Mouse (Mus musculus) testis, adult 2 months (tissue): Measurements from ENCODE around the gene Slc43a1. TPM values are rescaled to one million over a fixed set of nuclear protein-coding genes. Genes with fewer than 3 reads are reported as not detected.

Experiments used
- H3K27ac ChIP-seq: fragments of 200-500 bp; 2 replicates; pipeline ENCODE4 v1.5.1; 2012; ENCODE audit warnings: low read depth, low read length; ENCODE audit not compliant: control insufficient read depth, insufficient read depth
- H3K27me3 ChIP-seq: fragments of 200-500 bp; 2 replicates; pipeline ENCODE4 v1.6.1; 2012; ENCODE audit warnings: mild to moderate bottlenecking, low read length, moderate library complexity; ENCODE audit not compliant: control insufficient read depth, insufficient read depth
- H3K36me3 ChIP-seq: fragments of 200-500 bp; 2 replicates; pipeline ENCODE4 v1.6.1; 2012; ENCODE audit warnings: mild to moderate bottlenecking, low read length; ENCODE audit not compliant: control insufficient read depth, insufficient read depth
- H3K4me1 ChIP-seq: fragments of 200-500 bp; 2 replicates; pipeline ENCODE4 v1.6.1; 2012; ENCODE audit warnings: low read length; ENCODE audit not compliant: control insufficient read depth, insufficient read depth
- H3K4me3 ChIP-seq: fragments of 200-500 bp; 2 replicates; pipeline ENCODE4 v1.5.1; 2012; ENCODE audit warnings: low read depth, mild to moderate bottlenecking, low read length, moderate library complexity, mixed read lengths; ENCODE audit not compliant: control insufficient read depth
- CTCF ChIP-seq: fragments of 200-500 bp; IDR thresholded peaks from 2 replicates; pipeline ENCODE4 v1.5.1; 2012; ENCODE audit warnings: low read depth, mild to moderate bottlenecking, inconsistent platforms, low read length, moderate library complexity; ENCODE audit not compliant: control insufficient read depth, insufficient read depth, insufficient replicate concordance
- POLR2A ChIP-seq: fragments of 200-500 bp; IDR thresholded peaks from 2 replicates; pipeline ENCODE4 v1.6.1; 2012; ENCODE audit warnings: low read depth, mild to moderate bottlenecking, inconsistent platforms, low read length, moderate library complexity; ENCODE audit not compliant: control insufficient read depth
- polyA plus RNA-seq: library from polyadenylated mRNA; depleted of rRNA; stranded (reverse); fragments of >200 nt; gene quantifications from 2 replicates; pipeline ENCODE4 v1.2.3, GENCODE M21; 2012

The Slc43a1 gene
- polyA plus RNA-seq, 1 experiment = 0.63 TPM

DNA sequence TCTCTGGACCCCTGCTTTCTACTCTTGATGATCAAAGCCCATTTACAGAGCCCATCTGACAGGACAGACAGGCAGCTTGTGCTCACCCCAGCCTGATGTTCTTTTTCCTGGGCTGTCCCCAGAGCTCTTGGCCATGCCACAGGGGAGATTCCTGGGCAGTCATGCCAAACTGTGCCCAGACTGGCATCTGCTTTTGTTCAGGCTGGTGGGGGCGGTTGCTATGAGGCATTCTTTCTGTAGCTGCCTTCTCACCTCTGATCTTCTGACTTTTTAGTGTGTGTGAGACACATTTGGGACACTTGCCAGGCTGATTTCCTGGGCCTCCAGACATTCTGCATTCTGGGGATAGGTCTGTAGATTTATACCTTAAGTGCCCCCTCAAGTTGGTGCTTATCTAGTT lies 19.9 kb downstream of the Slc43a1 start:
- no peaks in the 10 kb centered on the region for H3K36me3 ChIP-seq
- no peak overlapping the region for H3K4me3 ChIP-seq
- H3K27ac ChIP-seq = no peak overlapping the region
- H3K27me3 ChIP-seq = no peaks in the 10 kb centered on the region
- no peak for TF ChIP-seq CTCF
- no peak for TF ChIP-seq POLR2A
- H3K4me1 ChIP-seq = no peaks in the 10 kb centered on the region

DNA sequence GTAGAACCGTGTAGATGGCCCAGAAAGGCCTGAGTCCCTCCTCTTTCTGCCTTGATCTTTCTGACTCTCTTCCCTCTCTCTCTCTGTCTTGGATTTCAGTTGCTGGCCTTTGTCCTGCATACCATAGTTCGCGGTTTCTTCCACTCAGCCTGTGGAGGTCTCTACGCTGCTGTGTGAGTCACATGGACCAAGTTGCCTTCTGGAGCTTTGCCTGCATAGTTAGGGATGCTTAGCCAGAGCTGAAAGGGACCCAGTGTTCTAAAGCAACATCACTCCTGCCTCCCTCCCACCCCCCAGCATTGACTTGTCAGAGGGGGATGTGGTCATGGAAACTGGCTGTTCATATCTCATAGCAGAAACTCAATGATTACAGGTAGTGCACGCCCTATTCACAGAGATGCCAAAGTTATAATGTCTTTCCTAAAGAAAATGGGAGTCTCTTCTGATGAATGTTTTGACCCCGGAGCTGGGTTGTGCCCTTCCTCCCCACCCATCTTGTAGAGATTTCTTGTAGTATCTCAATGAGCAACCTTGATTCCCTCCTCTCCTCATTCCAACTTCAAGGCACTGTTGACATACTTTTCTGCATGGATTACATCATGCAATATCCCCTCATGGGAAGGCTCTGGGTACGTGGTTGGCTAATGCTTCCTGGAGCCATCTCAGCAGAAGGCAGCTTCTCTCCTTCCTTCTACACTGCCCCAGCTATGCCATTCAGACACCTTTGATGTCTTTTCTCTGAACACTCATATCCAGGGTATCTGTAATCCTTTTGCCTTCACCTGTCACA lies 21.5 kb downstream of the Slc43a1 start:
- Histone ChIP-seq H3K36me3 (no peaks in the 10 kb centered on the region), H3K27me3 (no peaks in the 10 kb centered on the region), H3K4me3 (no peak overlapping the region), H3K27ac (no peak overlapping the region), H3K4me1 (no peaks in the 10 kb centered on the region)
- TF ChIP-seq CTCF = no peak
- no peak for TF ChIP-seq POLR2A

DNA sequence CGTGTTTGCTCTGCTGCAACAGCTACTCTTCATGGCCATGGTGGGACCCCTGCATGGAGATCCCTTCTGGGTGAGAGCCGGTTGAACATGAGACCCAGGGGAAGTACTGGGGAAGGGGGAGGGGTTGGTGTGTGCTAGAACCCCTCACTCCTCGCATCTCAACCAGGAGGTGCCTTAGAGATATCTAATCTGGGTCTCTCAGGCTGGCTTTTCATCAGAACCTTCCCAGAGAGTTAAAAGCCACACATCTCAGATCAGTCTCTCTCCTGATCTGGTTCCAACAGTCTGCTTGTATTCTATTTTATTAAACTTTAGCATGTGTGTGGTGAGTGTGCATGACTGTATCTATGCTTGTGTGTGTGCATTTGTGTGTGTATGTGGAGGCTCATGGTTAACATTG lies 22.8 kb downstream of the Slc43a1 start:
- Histone ChIP-seq H3K27me3 (no peaks in the 10 kb centered on the region), H3K4me1 (peaks cover 4% of the 10 kb centered on the region), H3K36me3 (no peaks in the 10 kb centered on the region), H3K27ac (no peak overlapping the region), H3K4me3 (no peak overlapping the region)
- TF ChIP-seq POLR2A = no peak
- TF ChIP-seq CTCF = no peak

DNA sequence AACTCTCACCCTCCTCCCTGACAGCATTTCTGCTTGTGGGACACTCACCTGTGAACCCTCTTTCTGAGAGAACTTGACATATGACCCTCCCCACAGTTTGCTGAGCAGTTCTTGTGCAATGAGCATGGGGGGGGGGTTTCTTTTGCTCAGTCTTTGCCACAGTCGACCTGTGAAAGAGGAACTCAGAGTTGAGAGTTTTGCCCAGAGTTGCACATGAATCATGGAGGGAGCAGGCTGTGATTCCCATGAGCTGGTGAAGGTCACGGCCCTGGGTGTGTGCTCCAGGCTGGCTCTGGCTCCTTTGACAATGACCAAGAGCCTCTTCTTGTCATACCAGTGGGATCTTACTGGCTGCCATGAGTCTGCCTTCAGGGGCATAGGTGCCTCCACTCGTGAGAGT lies 23.6 kb downstream of the Slc43a1 start:
- H3K4me1 ChIP-seq = peaks cover 4% of the 10 kb centered on the region
- H3K27me3 ChIP-seq = no peaks in the 10 kb centered on the region
- H3K27ac ChIP-seq = no peak overlapping the region
- H3K36me3 ChIP-seq = no peaks in the 10 kb centered on the region
- TF ChIP-seq CTCF = no peak
- TF ChIP-seq POLR2A = no peak
- H3K4me3 ChIP-seq = no peak overlapping the region

DNA sequence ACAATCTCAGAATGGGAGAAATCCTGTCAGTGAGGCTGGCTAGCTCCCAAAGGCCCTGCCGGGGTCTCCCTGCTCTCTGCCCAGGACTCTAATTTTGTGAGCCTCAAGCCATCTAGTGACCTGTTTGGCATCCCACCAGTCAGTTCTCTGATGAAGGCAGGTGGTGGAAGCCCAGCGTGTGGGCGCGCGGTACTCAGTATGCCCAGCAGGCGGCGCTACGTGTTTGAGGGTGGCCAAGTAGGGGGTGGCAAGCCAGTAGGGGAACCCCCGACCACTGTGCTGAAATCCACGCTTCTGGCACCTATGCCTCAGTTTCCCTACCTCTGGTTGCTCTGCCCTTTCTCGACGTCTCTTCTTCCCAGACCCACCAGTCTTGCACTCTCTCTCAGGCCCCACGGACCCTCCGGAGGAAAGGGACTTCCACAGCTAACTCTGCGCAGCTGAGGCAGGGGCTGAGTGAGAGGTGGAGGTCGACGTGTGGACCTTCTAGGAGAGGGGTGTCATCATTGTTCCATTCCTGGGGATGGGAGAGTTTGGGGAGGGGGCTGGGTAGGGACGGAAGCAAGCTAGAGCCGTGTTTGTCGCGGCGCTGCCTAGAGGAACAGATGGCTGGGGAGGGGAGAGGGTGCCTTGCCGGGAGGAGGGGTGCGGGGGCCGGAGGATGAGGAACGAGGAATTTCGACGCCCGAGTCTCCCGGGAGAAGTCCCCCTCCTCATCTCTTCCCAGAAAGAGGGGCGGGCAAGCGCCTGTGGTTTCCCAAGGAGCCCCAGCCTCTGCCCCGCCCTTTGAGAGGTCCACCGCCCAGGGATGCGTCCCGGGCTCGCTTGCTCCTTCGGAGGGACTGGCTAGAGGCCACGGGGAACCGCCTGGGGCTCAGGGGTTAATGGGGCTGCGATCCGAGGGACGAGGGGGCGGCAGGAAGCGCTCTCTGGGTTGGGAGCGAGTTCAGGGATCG lies 27.2 kb downstream of the Slc43a1 start:
- H3K27me3 ChIP-seq = no peaks in the 10 kb centered on the region

DNA sequence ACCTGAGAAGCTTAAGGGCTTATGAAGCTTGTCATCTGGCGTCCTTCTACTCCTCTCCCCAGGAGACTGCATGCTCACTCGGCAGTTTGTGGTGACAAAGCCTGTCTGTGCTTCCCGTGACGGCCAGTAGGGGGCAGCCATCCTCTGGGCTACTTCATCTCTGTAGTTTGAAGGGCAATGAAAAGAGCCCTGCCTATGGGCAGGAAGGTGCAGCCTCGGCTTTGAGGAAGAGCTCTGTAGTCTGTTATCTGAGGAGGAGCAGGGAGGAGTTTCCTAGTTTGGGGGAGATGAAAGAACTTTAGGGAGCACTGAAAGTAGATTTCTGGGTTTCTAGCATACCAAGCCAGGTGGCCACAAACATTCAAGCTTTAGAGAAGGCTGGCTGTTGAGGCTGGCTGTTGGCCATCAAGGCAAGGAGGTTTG lies 29.9 kb downstream of the Slc43a1 start:
- TF ChIP-seq CTCF (peak; percentile 92), POLR2A (no peak)
- Histone ChIP-seq H3K4me1 (peaks cover 24% of the 10 kb centered on the region), H3K4me3 (no peak overlapping the region), H3K27ac (no peak overlapping the region), H3K27me3 (no peaks in the 10 kb centered on the region), H3K36me3 (no peaks in the 10 kb centered on the region)

More for the DNA sequence above, 27.2 kb downstream of the Slc43a1 start:
- H3K36me3 ChIP-seq = no peaks in the 10 kb centered on the region
- peak overlapping the region; percentile 57 for H3K4me3 ChIP-seq
- TF ChIP-seq CTCF = peak; percentile 82
- TF ChIP-seq POLR2A = no peak
- peaks cover 8% of the 10 kb centered on the region for H3K4me1 ChIP-seq
- no peak overlapping the region for H3K27ac ChIP-seq

DNA sequence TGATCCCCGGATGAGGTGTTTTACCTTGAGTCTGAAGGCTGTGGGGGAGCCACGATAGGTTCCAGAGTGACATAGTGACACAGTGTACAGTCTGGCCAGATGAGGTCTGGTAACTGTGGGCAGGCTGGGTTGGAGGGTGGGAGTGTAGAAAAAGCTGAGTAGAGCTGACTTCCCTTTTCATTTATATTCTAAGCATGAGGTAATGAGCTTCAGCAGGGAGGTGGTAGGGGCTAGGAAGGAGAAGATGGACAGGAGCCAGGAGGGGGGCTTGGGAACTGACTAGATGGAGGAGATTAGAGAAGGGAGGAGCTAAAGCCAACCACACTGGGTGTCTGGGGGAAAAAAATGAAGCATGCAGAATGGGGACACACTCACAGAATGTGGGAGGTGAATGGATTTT lies 30.3 kb downstream of the Slc43a1 start:
- H3K4me1 ChIP-seq = peaks cover 24% of the 10 kb centered on the region
- H3K27ac ChIP-seq = no peak overlapping the region
- TF ChIP-seq POLR2A = no peak
- TF ChIP-seq CTCF = no peak
- H3K4me3 ChIP-seq = no peak overlapping the region
- no peaks in the 10 kb centered on the region for H3K27me3 ChIP-seq
- no peaks in the 10 kb centered on the region for H3K36me3 ChIP-seq
